Mouse (Mus musculus) adrenal gland, adult 18-20 months (tissue): ENCODE measurements around the gene Rapgef3. TPM values are rescaled to one million over a fixed set of nuclear protein-coding genes. Genes with fewer than 3 reads are reported as not detected.

ENCODE experiments used
- DNase-seq, 2 experiments: peaks; one replicate each; pipeline ENCODE4 v3.0.0; 2021 to 2022; ENCODE audit warnings: low spot score in 2 of 2
- total RNA-seq, 2 experiments: library from RNA; stranded (reverse); gene quantifications; 1 replicate in 1 of 2; 2 replicates in 1 of 2; pipeline ENCODE4 v1.2.3; 2021

Rapgef3 gene
- total RNA-seq, 2 experiments from 2014 or later: 13.2 to 25.2 TPM

DNA sequence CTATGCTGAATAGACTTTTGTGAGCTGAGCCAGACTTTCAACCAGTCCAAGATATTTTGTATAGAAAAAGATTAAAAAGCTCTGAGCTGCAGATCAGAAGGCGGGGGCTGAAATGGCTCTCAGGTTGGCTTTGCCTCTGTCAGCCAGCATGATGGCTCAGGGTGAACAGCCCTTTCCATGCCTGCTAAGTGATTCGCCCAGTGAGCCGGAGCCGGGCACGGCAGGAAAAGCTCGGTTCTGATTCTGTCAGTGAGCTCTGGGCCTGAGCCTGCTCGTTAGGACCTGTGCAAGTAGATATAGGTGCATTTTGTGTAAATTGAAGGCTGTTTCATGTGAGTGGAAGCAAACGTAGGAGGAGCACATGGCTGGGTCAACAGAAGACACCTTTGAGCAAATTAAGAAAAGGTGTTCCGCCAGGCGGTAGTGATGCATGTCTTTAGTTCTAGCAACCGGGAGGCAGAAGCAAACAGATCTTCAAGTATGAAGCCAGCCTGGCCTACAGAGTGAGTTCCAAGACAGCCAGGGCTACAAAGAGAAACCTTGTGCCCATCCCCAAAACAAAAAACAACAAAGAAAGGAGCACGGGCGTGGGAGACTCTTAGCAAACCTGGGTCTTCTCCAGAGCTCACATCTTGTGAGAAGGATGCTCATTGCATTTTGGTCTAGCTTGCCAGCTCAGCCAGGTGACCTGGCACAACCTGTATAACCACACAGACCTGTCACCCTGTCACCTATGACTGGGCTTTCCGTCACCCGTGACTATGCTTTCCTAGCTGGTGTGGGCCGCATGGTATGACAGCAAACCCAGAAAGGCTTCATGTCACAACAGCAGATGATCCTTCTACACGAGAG is 43.2 kb downstream of the Rapgef3 start:
- DNase-seq: no peak

DNA sequence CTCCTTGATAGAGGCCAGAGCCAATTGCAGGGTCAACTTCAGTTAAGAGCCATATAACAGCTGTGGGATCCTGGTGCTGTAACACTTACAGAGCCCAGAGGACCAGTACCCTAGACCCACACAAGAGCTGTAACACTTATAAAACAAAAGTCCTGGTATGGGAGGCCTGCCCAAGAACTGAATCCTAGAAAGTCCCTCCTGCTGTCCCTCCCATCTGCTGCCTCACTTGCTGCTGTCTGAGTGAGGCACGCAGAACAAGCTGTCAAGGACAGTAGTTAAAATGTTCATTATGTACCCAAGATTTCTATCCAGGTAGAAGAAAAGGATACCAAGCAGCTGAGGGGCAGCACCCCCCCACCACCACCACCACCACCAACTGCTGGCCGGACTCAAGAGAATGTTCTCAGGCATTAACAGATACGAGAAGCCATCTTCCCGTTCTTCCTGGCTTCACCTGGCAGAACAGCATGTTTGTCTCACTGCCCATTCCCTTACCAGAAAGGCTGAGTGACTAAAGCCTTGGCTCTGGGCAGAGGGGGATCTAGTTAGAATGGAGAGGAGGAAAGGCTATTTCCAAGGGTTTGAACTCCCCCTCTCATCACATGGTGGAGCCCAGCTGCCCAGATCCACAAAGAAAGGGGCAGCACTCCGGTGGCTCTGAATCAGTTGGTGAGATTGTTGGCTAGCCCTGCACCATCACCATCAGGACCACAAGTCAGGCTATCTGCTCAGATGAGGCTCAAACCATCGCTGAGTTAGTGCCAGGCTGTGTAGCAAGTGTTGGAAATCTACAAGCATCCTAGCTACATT is 44.0 kb downstream of the Rapgef3 start:
- no peak for DNase-seq

DNA sequence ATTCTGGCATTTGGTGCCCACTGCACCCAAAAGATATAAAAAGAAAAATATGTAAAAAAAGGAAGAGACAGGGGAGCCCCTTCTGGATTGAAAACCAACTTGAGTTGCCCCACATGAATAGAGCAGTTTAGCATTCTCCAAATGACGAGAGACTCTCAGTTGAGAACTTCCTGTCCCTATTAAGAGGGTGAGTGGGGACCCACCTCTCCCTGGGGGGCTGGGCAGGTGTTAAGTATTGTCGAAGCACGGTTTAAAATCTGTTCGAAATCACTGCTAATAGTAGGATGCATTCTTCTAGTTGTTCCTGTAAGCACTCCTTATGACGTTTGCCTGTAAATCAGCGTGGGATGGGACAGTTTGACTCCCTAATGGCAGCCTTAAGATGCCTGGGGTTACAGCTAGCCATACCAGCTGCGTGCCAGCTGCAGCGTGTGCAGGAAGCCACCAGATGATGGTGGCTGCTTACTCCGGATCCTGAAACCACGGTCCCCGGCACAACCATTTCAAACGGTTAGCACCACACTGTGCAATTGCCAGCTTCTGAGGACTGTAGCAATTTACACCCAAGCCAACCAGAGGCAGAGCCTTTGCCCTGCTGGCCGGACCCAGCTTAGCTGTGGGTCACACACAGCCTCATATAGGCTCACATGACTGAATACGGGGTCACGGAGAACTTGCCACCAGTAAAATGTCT is 46.6 kb downstream of the Rapgef3 start:
- no peak for DNase-seq

DNA sequence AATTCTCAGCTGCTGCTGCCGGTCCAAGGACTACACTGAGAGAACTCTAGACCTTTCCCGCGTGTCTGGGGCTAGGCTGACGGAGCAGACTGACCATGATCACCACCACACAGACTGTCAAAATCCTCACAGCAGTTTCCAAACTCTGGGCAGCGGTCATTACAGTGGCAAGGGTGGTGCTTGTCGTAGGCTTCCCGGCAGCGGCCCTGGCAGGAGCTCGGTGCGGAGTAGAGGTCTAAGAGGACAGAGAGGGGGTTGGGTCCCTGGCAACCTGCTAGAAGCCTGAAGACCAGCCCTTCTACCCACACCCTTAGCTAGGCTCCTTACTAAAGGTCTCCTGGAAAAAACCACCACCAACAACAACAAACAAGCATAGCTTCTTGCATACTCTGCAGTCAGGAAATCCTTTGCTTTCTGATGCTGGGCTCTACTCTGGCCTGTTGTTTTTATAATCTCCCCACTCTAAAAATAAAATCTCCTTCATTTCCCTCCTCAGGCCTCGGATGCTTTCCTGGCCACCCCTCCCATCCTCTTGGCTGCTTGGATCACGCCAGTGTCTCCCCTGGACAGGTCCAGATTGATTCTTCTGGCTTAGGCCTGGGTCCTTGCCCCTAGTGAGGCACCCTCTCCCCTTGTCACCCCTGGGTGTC is 47.6 kb downstream of the Rapgef3 start:
- no peak for DNase-seq

DNA sequence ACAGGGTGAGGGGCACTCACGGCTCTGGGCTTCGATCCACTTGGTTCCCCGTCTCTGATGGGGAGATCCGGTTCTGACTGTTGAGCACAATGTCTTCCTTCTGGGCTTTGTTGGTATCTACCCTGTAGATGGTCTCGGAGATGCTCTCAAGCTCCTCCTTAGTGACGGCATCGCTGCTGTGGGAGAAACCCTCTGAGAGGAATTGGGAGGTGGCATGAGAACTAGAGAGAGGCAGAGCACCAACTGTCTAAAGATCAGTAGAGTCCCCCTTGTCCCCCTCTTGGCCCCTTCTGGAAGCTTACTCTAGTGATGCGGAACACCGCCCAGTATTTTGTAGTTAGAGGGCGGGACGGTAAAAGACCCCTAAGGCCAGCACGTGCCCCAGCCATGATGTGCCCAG is 48.3 kb downstream of the Rapgef3 start:
- no peak for DNase-seq

DNA sequence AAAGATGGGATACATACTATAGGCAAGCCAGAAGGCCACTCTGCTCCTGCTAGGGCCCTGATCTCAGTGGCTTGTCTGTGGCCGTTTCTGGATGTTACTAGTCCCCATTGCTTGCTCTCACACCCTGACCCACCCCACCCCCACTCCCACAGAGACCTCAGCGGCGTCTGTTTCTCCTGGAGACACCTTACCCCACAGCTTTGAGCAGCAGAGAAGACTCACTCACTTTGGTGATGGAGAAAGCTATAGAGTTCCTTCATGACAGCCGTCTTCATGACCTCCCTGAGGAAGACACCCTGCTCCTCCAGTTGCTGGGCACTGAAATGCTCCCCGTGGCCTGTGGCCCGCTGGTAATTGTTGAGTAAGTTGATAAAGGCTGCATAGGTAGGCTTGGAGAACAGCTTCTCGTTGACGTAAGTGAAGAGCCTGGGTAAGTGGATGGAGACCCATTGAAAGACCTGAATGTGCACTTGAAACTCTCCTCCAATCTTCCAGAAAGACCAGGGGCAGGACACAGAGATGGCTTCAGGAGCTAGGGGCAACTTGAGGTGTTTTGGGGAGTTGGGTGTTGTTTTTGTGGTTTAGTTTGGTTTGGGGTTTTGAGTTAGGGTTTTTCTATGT is 49.1 kb downstream of the Rapgef3 start:
- DNase-seq: no peak

DNA sequence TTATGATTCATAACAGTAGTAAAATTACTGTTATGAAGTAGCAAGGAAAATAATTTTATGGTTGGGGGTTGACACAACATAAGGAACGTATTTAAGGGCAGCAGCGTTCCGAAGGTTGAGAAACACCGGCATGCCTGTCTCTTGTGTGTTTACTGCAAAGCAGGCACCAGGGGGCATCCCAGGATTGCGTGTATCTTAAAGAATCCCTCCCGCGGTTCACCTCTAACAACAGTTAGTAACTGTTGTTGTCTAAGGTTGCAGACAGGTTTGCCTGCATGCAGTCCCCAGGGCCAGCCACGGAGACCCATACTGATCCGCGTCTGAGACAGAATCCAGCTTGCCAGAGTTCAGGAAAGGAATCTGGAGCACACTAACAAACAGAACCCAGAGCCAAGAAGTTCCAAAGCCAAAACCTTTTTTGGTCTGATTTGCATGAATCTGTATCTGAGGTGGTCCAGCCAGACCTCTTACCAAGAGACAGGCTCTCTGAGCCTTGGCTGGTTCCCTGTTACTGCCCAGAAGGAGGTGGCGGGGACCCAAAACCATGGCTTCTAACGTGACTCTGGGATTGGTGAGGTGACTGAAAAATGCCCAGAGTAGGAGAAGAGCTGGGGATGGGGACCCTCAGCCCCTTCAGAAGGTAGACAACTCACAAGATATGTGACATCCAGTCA is 49.8 kb downstream of the Rapgef3 start:
- peak; percentile 57 to 58 for DNase-seq

DNA sequence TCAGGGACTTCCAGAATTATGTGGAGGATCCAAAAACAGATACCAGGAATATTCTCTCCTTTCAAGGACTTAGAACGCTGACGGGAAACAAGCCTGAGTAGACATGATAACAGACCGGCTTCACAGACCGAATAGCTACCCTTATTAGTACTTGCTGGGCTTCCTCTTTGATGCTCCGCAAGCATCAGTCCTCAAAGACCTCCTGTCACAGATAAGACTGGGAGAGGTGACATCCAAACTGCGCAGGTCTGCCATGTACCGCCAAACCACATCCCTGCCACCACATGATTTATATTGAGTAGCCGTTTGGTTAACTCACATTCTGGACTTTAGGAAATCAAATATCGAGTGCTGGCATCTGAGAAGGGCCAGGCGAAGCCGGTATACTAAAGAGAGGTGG is 51.0 kb downstream of the Rapgef3 start:
- no peak for DNase-seq

DNA sequence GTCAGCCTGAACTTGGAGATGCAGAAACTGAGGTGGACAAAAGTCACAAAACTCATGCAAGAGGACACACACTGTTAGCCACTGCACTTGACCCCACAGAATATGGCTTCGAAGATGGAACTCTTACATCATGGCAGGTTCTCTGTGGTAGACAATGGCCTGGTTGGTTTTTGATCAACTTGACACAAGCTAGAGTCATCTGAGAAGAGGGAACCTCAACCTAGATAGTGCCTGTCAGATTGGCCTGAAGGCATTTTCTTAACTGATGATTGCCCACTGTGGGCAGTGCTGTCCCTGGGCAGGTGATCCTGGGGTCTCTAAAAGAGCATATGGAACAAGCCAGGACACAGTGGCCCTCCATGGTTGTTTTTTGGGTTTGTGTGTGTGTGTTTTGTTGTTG is 52.0 kb downstream of the Rapgef3 start:
- no peak for DNase-seq

DNA sequence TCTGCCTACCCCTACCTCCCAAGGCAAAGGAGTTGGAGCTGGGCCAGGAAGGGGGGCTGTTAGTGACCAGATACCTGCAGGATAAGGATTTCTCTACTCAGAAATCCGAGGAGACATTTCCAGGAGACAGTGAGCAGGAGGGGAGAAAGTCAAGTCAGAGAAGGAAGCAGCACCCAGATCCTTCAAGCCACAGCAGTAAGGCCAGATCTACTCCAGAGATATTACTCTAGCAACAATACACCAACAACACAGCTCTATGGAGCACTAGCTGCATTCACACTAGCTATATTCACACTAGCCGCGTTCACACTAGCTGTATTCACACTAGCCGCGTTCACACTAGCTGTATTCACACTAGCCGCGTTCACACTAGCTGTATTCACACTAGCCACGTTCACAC is 52.7 kb downstream of the Rapgef3 start:
- DNase-seq: no peak

DNA sequence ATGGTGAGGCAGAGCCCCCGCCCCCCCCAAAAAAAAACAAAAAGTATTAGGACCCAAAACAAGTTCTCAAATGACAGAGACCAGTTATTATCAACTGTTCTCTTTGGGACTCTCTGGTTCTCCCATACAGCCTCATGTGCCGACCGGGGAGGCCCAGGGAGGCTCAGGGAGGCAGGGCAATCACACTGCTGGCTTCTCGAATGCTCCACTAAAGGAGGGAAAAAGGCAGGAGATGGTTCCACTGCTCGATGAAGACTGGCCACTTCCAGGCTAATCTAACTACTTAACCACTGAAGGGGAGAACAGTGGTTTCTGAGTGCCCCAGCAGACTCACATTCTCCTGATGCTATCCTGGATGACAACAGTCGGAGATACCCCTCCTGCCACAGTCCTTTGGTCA is 55.2 kb downstream of the Rapgef3 start:
- DNase-seq: no peak

DNA sequence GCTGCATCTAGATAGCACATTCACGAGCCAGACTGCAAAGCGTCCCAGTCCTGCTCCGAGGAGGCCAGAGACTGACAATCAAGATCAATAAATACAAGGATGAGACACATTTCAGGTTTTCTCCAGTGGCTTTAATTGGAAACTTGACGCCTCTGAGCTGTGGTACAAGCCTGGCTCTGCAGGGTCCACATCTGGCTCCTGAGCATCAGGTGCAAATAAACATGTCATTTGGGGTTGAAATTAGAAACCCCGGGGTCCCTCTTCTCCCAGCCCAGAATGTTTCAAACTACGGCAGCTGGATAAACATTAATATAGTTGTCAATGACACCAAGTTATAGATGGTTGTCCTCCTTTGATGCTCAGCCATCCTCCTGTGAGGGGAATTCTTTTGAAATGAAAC is 56.9 kb downstream of the Rapgef3 start:
- no peak for DNase-seq

DNA sequence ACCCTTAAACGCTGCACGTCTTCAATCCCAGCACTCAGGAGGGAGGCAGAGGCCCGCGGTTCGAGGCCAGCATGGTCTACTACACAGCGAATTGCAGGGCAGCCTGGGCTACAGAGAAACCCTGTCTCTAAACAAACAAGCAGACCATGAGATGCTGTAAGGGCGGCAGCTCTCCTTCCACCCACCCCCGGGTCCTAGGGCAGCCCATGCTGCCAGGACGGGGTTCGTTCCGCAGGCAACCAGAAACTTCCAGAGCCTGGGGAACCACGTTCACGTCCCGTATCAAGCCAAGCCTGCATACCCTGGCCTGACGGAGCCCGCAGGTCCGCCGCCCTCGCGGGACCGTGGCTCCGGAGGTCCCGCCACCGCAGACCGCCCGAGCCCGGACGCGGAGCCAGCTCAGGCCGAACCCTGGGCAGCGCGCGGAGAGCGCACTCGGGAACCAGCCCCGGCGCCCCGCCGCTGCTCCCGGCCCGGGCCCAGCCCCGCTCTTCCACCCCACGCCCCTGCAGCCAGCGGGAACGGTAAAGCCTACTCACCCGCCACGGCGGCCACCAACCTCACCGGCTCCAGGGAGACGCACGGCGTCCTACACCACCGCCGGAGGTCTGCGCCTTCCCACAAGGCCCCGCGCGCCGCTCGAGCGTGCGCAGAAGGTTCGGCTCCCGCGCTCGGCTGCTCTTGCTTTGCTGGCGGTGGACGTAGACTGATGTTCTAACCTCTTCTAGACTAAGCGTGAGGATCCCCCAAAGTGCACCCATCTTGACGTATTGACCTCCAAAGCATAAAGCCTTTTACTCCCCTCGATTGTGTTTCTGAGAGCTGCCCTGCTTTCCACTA is 62.3 kb downstream of the Rapgef3 start, which contains the start of gene Rpap3:
Rpap3 (minus strand) TSS at position 615 of the 840 bp plus-strand sequence.
- DNase-seq: peak; percentile 86 to 88

DNA sequence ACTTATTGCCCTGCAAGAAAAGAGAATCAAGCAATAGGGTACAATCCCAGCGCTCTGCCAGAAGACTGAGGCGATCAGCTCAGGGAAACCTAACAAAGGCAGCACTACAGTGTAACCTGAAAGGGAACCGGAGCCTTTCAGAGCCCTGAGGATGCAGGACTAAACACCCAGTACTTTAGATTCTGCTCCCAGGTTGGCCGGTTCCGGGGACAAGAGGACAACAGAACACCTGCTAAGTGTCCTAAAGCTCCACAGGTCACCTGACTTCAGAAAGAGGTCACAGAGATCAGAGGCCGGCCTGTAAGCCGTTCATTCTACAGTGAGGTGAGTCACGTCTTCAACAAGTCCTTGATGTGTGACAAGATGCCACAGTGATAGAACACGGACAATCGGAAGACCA is 71.2 kb downstream of the Rapgef3 start:
- no peak for DNase-seq

Other genes with a start within 250 kb of the Rapgef3 start
- 10 to 100 TPM; 14.7 to 16.2 TPM for gene Rpap3, start 62.1 kb downstream of the Rapgef3 start, total RNA-seq
- gene Endou, start 36.6 kb downstream of the Rapgef3 start, total RNA-seq: 1 to 10 TPM in 1 of 2 experiments, under 1 TPM in 1; 0.30 to 1.2 TPM
- 100 to 1,000 TPM; 114 to 139 TPM for gene Slc48a1, start 10.5 kb upstream of the Rapgef3 start, total RNA-seq
- 10 to 100 TPM; 29.7 to 55.2 TPM for gene Hdac7, start 76.5 kb upstream of the Rapgef3 start, total RNA-seq
- gene Vdr, start 142.7 kb upstream of the Rapgef3 start, total RNA-seq: 10 to 100 TPM in 1 of 2 experiments, 1 to 10 TPM in 1; 6.3 to 21.2 TPM
- gene Tmem106c, start 196.2 kb upstream of the Rapgef3 start, total RNA-seq: 10 to 100 TPM; 58.7 to 65.1 TPM
- not detected for gene Col2a1, start 236.7 kb upstream of the Rapgef3 start, total RNA-seq